Mouse (Mus musculus): ENCODE data around the gene Bmp6. TPM values are rescaled to one million over a fixed set of nuclear protein-coding genes. Genes with fewer than 3 reads are reported as not detected.
A peak's percentile ranks its signal among the peaks of the same experiment; 100 is the strongest.

Bmp6 gene
- polyA plus RNA-seq, 1 experiment from 2014 or later: 1.0 TPM

DNA sequence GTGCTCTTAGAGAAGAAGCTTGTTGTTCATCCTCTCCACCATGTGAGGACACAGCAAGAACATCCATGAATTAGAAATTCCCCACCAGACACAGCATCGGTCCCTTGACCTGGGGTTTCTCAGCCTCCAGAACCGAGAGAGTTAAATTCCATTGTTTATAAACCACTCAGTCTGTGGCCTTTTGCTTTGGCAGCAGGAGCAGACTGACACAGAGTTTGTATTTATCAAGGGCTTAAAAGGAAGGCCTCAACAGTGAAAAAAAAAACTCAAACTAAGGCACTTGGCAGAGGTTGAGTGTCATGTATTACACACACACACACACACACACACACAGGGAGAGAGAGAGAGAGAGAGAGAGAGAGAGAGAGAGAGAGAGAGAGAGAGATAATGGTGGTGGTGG lies 17.5 kb upstream of the Bmp6 start:
- Histone ChIP-seq H3K27ac (ENCODE audit: low read length) (no peak overlapping the region), H3K36me3 (ENCODE audit: control insufficient read depth, insufficient read depth, low read length) (no peaks in the 10 kb centered on the region), H3K9me3 (replicated peaks; ENCODE audit: control insufficient read depth, low read length) (no peaks in the 10 kb centered on the region), H3K4me3 (replicated peaks; ENCODE audit: low read length) (no peak overlapping the region), H3K4me2 (ENCODE audit: low read depth, low read length) (no peak overlapping the region), H3K4me1 (ENCODE audit: control insufficient read depth, insufficient read depth, low read length) (peaks cover 10% of the 10 kb centered on the region; the same call in 1 of the 2 replicates), H3K9ac (ENCODE audit: low read length) (no peak overlapping the region), H3K27me3 (ENCODE audit: control insufficient read depth, insufficient read depth, low read length) (no peaks in the 10 kb centered on the region)
- WGBS: 11% methylated on average over 2 of the region's 2 CpGs
- no peak for ATAC-seq (ENCODE audit: insufficient read depth, low FRiP score)

DNA sequence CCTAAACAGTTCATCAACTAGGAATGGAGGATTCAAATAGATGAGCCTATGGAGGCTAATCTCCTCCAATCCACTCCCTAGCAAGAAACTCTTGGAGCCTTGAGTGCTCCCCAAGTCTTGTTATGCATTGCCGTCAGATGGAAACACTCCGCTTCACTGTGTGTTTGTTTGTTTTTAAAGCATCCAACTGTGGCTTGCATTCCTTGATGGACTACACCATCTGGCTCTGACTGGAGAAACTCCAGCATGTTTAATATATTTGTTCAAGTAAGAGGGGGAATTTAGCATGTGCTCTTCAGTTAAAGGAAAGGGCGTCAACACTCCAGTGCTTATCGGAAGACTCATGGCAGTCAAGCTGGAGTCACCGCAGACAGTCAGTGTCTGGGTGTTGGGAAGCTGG lies 11.4 kb upstream of the Bmp6 start:
- no peak overlapping the region for H3K9ac ChIP-seq (ENCODE audit: low read length)
- H3K9me3 ChIP-seq (replicated peaks; ENCODE audit: control insufficient read depth, low read length): 0 out of 2 replicates have a peak, but pooled peaks cover 3% of the 10 kb centered on the region
- H3K27ac ChIP-seq (ENCODE audit: low read length): no peak overlapping the region
- no peaks in the 10 kb centered on the region for H3K27me3 ChIP-seq (ENCODE audit: control insufficient read depth, insufficient read depth, low read length)
- no peaks in the 10 kb centered on the region for H3K36me3 ChIP-seq (ENCODE audit: control insufficient read depth, insufficient read depth, low read length)
- H3K4me3 ChIP-seq (replicated peaks; ENCODE audit: low read length): no peak overlapping the region
- WGBS: 66% methylated on average over 5 of the region's 5 CpGs
- H3K4me1 ChIP-seq (ENCODE audit: control insufficient read depth, insufficient read depth, low read length): peaks cover 5% of the 10 kb centered on the region; the same call in 1 of the 2 replicates
- no peak for ATAC-seq (ENCODE audit: insufficient read depth, low FRiP score)
- H3K4me2 ChIP-seq (ENCODE audit: low read depth, low read length): no peak overlapping the region

GRCm38 (mm10) chr13:38342598-38342997 lies 2.3 kb upstream of the Bmp6 start:
- Histone ChIP-seq H3K4me1 (ENCODE audit: control insufficient read depth, insufficient read depth, low read length) (peaks cover 18% of the 10 kb centered on the region), H3K36me3 (ENCODE audit: control insufficient read depth, insufficient read depth, low read length) (no peaks in the 10 kb centered on the region), H3K4me2 (ENCODE audit: low read depth, low read length) (no peak overlapping the region), H3K9me3 (replicated peaks; ENCODE audit: control insufficient read depth, low read length) (0 out of 2 replicates have a peak, but pooled peaks cover 3% of the 10 kb centered on the region), H3K4me3 (replicated peaks; ENCODE audit: low read length) (no peak overlapping the region), H3K27me3 (ENCODE audit: control insufficient read depth, insufficient read depth, low read length) (peaks cover 33% of the 10 kb centered on the region), H3K9ac (ENCODE audit: low read length) (no peak overlapping the region), H3K27ac (ENCODE audit: low read length) (no peak overlapping the region)
- ATAC-seq (ENCODE audit: insufficient read depth, low FRiP score): no peak
- 26% methylated on average over 7 of the region's 7 CpGs for WGBS

- Histone ChIP-seq H3K9me3 (replicated peaks; ENCODE audit: control insufficient read depth, low read length) (no peaks in the 10 kb centered on the region), H3K4me1 (ENCODE audit: control insufficient read depth, insufficient read depth, low read length) (peaks cover 18% of the 10 kb centered on the region), H3K36me3 (ENCODE audit: control insufficient read depth, insufficient read depth, low read length) (no peaks in the 10 kb centered on the region), H3K4me2 (ENCODE audit: low read depth, low read length) (no peak overlapping the region), H3K9ac (ENCODE audit: low read length) (no peak overlapping the region), H3K27me3 (ENCODE audit: control insufficient read depth, insufficient read depth, low read length) (peaks cover 38% of the 10 kb centered on the region), H3K27ac (ENCODE audit: low read length) (no peak overlapping the region), H3K4me3 (replicated peaks; ENCODE audit: low read length) (no peak overlapping the region)
- no peak for ATAC-seq (ENCODE audit: insufficient read depth, low FRiP score)
- WGBS: 66% methylated on average over 2 of the region's 2 CpGs
These were observed 1.7 kb upstream of the Bmp6 start for GRCm38 (mm10) chr13:38343202-38343601.

DNA sequence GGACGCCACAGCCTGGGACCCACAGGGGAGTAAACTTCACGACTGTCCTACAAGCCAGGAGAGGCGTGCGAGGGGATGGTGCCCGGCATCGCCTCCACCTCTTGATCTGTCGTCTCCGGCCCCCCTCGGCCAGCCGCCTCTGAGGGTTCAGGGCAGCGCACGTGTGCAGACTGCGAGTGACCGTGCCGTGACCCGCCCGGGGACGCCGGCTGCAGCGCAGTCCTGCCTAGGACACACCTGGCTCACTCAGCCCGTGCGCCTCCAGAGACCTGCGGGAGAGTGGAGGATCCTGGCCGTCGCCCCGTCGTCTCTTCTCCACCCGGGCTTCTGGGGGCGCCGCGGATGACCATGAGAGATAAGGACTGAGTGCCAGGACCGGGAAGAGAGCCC lies 519 bp downstream of the Bmp6 start:
- H3K4me2 ChIP-seq (ENCODE audit: low read depth, low read length): peak overlapping the region; percentile 88
- H3K27ac ChIP-seq (ENCODE audit: low read length): no peak overlapping the region
- peaks cover 18% of the 10 kb centered on the region for H3K4me1 ChIP-seq (ENCODE audit: control insufficient read depth, insufficient read depth, low read length)
- ATAC-seq (ENCODE audit: insufficient read depth, low FRiP score): peak; percentile 12; the same call in 1 of the 2 replicates
- peak overlapping the region; percentile 57 for H3K4me3 ChIP-seq (replicated peaks; ENCODE audit: low read length)
- H3K9ac ChIP-seq (ENCODE audit: low read length): peak overlapping the region; percentile 67
- H3K27me3 ChIP-seq (ENCODE audit: control insufficient read depth, insufficient read depth, low read length): peaks cover 38% of the 10 kb centered on the region
- no peaks in the 10 kb centered on the region for H3K36me3 ChIP-seq (ENCODE audit: control insufficient read depth, insufficient read depth, low read length)
- no peaks in the 10 kb centered on the region for H3K9me3 ChIP-seq (replicated peaks; ENCODE audit: control insufficient read depth, low read length)
- under 1% methylated on average over 32 of the region's 32 CpGs for WGBS

GRCm38 (mm10) chr13:38346096-38346915 lies 1.4 kb downstream of the Bmp6 start:
- Histone ChIP-seq H3K36me3 (ENCODE audit: control insufficient read depth, insufficient read depth, low read length) (no peaks in the 10 kb centered on the region), H3K27me3 (ENCODE audit: control insufficient read depth, insufficient read depth, low read length) (peaks cover 38% of the 10 kb centered on the region), H3K4me1 (ENCODE audit: control insufficient read depth, insufficient read depth, low read length) (peaks cover 21% of the 10 kb centered on the region), H3K9me3 (replicated peaks; ENCODE audit: control insufficient read depth, low read length) (no peaks in the 10 kb centered on the region), H3K4me2 (ENCODE audit: low read depth, low read length) (peak overlapping the region; percentile 88), H3K4me3 (replicated peaks; ENCODE audit: low read length) (peak overlapping the region; percentile 57), H3K27ac (ENCODE audit: low read length) (no peak overlapping the region), H3K9ac (ENCODE audit: low read length) (peak overlapping the region; percentile 67)
- no peak for ATAC-seq (ENCODE audit: insufficient read depth, low FRiP score)
- 1% methylated on average over 60 of the region's 63 CpGs for WGBS

- ATAC-seq (ENCODE audit: insufficient read depth, low FRiP score): no peak
- Histone ChIP-seq H3K27me3 (ENCODE audit: control insufficient read depth, insufficient read depth, low read length) (peaks cover 41% of the 10 kb centered on the region), H3K4me1 (ENCODE audit: control insufficient read depth, insufficient read depth, low read length) (peaks cover 23% of the 10 kb centered on the region), H3K4me3 (replicated peaks; ENCODE audit: low read length) (peak overlapping the region; percentile 57), H3K9ac (ENCODE audit: low read length) (peak overlapping the region; percentile 67; the same call in 1 of the 2 replicates), H3K36me3 (ENCODE audit: control insufficient read depth, insufficient read depth, low read length) (no peaks in the 10 kb centered on the region), H3K4me2 (ENCODE audit: low read depth, low read length) (peak overlapping the region; percentile 88), H3K27ac (ENCODE audit: low read length) (no peak overlapping the region), H3K9me3 (replicated peaks; ENCODE audit: control insufficient read depth, low read length) (no peaks in the 10 kb centered on the region)
- 14% methylated on average over 19 of the region's 19 CpGs for WGBS
These were observed 2.3 kb downstream of the Bmp6 start for GRCm38 (mm10) chr13:38347021-38347774.

DNA sequence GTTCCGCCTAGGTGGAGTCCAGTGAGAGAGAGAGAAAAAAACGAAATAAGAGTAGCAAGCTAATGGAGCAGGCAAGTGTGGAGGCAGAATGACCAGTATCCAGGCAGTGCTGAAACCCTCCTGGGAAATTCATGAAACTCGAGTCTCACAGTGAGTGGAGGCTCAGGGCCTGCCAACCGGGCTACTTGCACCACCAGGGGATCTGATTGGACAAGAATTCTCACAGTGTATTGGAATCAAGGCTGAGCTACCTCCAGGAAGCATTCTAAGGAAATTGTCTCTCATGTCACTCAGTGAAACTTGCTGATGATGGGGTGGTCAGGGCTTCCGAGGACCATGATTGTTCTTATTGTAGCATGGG lies 2.8 kb downstream of the Bmp6 start:
- Histone ChIP-seq H3K36me3 (ENCODE audit: control insufficient read depth, insufficient read depth, low read length) (no peaks in the 10 kb centered on the region), H3K4me1 (ENCODE audit: control insufficient read depth, insufficient read depth, low read length) (peaks cover 23% of the 10 kb centered on the region), H3K4me2 (ENCODE audit: low read depth, low read length) (no peak overlapping the region), H3K27me3 (ENCODE audit: control insufficient read depth, insufficient read depth, low read length) (peaks cover 44% of the 10 kb centered on the region), H3K4me3 (replicated peaks; ENCODE audit: low read length) (no peak overlapping the region), H3K27ac (ENCODE audit: low read length) (no peak overlapping the region), H3K9ac (ENCODE audit: low read length) (no peak overlapping the region), H3K9me3 (replicated peaks; ENCODE audit: control insufficient read depth, low read length) (no peaks in the 10 kb centered on the region)
- no peak for ATAC-seq (ENCODE audit: insufficient read depth, low FRiP score)
- 58% methylated on average over 5 of the region's 5 CpGs for WGBS

DNA sequence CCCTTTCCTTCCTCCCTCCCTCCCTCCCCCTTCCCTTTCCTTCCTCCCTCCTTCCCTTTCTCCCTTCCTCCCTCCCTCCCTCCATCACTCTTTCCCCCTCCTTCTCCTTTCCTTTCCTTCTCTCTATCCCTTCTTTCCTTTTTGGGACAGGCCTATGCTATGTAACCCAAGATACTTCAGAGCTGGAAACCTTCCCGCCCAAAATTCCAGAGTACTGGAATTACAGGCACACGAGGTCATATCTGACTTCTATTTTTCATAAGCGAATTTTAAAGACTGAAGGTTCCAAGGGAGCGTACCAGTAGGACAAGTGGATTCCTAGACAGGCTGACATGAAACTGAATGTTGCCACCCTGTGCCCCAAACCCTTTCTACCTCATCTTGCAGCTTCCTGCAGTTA lies 4.1 kb downstream of the Bmp6 start:
- no peaks in the 10 kb centered on the region for H3K36me3 ChIP-seq (ENCODE audit: control insufficient read depth, insufficient read depth, low read length)
- H3K27ac ChIP-seq (ENCODE audit: low read length): no peak overlapping the region
- H3K9ac ChIP-seq (ENCODE audit: low read length): no peak overlapping the region
- peaks cover 23% of the 10 kb centered on the region for H3K4me1 ChIP-seq (ENCODE audit: control insufficient read depth, insufficient read depth, low read length)
- 70% methylated on average over 4 of the region's 4 CpGs for WGBS
- H3K4me3 ChIP-seq (replicated peaks; ENCODE audit: low read length): no peak overlapping the region
- H3K9me3 ChIP-seq (replicated peaks; ENCODE audit: control insufficient read depth, low read length): no peaks in the 10 kb centered on the region
- no peak overlapping the region for H3K4me2 ChIP-seq (ENCODE audit: low read depth, low read length)
- no peak for ATAC-seq (ENCODE audit: insufficient read depth, low FRiP score)
- peaks cover 40% of the 10 kb centered on the region for H3K27me3 ChIP-seq (ENCODE audit: control insufficient read depth, insufficient read depth, low read length)
